Mouse (Mus musculus) megakaryocyte progenitor cell, adult 5-6 weeks (primary cell): ENCODE data around the gene Xylt1. TPM values are rescaled to one million over a fixed set of nuclear protein-coding genes. Genes with fewer than 3 reads are reported as not detected.

Experiments used
- ATAC-seq: replicated peaks from 2 replicates; pipeline ENCODE4 v1.8.0; 2016; ENCODE audit warnings: mild to moderate bottlenecking, moderate TSS enrichment, inconsistent platforms; ENCODE audit not compliant: poor library complexity
- total RNA-seq, 2 experiments: library from RNA; stranded (forward) in 1 of 2; stranded (reverse) in 1 of 2; fragments of 157-497, 149-512 nt in 1 of 2; fragments of 200-1000 nt in 1 of 2; gene quantifications; 2 replicates each; pipeline versions ENCODE4 v1.2.3 to v1.2.4; 2015 to 2017

Gene Xylt1
- total RNA-seq, 2 experiments from 2014 or later, result 12.0 to 24.9 TPM

GRCm38 (mm10) chr7:117548301-117548700 is 167.5 kb downstream of the Xylt1 start:
- ATAC-seq, result no peak

GRCm38 (mm10) chr7:117550916-117551549 is 170.3 kb downstream of the Xylt1 start:
- no peak for ATAC-seq

- ATAC-seq, result no peak; the same call in 1 of the 2 replicates
Measured at GRCm38 (mm10) chr7:117553228-117553627, 172.4 kb downstream of the Xylt1 start.

GRCm38 (mm10) chr7:117555735-117556134 is 175.0 kb downstream of the Xylt1 start:
- ATAC-seq, result peak; percentile 57

- no peak for ATAC-seq
Measured at GRCm38 (mm10) chr7:117558166-117558565, 177.4 kb downstream of the Xylt1 start.

GRCm38 (mm10) chr7:117559051-117559450 is 178.3 kb downstream of the Xylt1 start:
- 0 out of 2 replicates have a peak, but pooled peaks have one; percentile 20 for ATAC-seq

- ATAC-seq, result no peak
Measured at GRCm38 (mm10) chr7:117563939-117564499, 183.2 kb downstream of the Xylt1 start.

- no peak for ATAC-seq
Measured at GRCm38 (mm10) chr7:117564627-117565026, 183.8 kb downstream of the Xylt1 start.

GRCm38 (mm10) chr7:117566115-117566514 is 185.3 kb downstream of the Xylt1 start:
- ATAC-seq, result peak; percentile 58

GRCm38 (mm10) chr7:117566833-117567232 is 186.1 kb downstream of the Xylt1 start:
- ATAC-seq, result no peak

- no peak for ATAC-seq
Measured at GRCm38 (mm10) chr7:117567252-117567651, 186.5 kb downstream of the Xylt1 start.

- 0 out of 2 replicates have a peak, but pooled peaks have one; percentile 9 for ATAC-seq
Measured at GRCm38 (mm10) chr7:117567653-117568340, 187.0 kb downstream of the Xylt1 start.

- no peak for ATAC-seq
Measured at GRCm38 (mm10) chr7:117571131-117571530, 190.4 kb downstream of the Xylt1 start.

GRCm38 (mm10) chr7:117571713-117572112 is 190.9 kb downstream of the Xylt1 start:
- no peak for ATAC-seq

GRCm38 (mm10) chr7:117573170-117573569 is 192.4 kb downstream of the Xylt1 start:
- ATAC-seq, result no peak

GRCm38 (mm10) chr7:117575417-117575816 is 194.6 kb downstream of the Xylt1 start:
- peak; percentile 10; the same call in 1 of the 2 replicates for ATAC-seq

- ATAC-seq, result peak; percentile 78
Measured at GRCm38 (mm10) chr7:117577035-117577434, 196.3 kb downstream of the Xylt1 start.

- 0 out of 2 replicates have a peak, but pooled peaks have one; percentile 27 for ATAC-seq
Measured at GRCm38 (mm10) chr7:117585164-117585563, 204.4 kb downstream of the Xylt1 start.

- peak; percentile 20; the same call in 1 of the 2 replicates for ATAC-seq
Measured at GRCm38 (mm10) chr7:117586811-117587210, 206.0 kb downstream of the Xylt1 start.

- ATAC-seq, result peak; percentile 24
Measured at GRCm38 (mm10) chr7:117587234-117587929, 206.6 kb downstream of the Xylt1 start.

- no peak for ATAC-seq
Measured at GRCm38 (mm10) chr7:117588426-117588825, 207.6 kb downstream of the Xylt1 start.
